Mouse (Mus musculus): ENCODE measurements at regions not wholly inside any gene's neighbourhood (a gene's known extent, or its start where the extent isn't known, plus 50 kb on each side); places are given as distances from the start of the nearest gene placed in this dataset.
"Not testable (repeated sequence)": the region's sequence is repeated elsewhere in the genome, so short reads cannot be mapped to it uniquely, and the experiment has no call there.

DNA sequence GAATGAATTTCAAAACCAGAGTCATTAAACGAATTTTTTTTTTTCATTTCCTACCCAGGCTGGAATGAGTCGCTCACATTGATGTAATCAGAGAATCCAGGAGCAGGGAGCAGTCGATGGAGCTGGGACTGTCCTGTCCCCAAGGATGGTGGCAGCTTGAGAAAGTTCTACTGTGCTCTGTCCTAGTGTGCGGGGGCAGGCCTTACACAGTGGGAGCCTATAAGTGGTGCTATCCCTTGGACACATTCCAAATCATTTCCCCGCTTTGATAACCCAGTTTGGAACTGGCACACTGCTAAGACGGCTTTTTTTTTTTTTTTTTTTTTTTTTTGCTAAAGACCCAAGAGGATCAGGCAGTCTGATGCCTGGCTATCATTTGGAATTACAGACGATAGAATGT, 137.5 kb upstream of the 1700056E22Rik start:
- no peak for ATAC-seq (replicated peaks in 1 of 2; ENCODE audit: insufficient read depth in 1 of 2, low FRiP score in 2 of 2, low TSS enrichment in 1 of 2, low read depth in 1 of 2, poor library complexity in 2 of 2, severe bottlenecking in 2 of 2)

DNA sequence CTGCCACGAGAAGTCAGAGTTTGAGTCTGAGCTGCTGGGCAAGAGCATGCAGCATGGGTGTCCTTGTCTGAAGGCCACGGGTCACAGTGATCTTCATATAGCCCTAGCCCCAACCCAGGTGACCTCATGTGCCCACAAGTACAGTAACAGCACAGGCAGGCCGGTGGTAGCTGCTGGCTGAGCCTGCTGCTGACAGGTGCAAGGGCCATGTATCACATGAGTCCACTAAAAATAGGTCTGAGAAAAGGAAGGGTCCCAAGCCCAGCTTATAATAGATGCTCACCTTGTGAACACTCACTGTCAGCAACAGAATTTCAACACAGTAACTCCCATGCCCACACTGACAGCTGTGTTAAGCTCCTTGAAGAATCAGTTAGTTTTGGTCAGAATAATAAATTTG, 136.8 kb upstream of the 1700056E22Rik start:
- no peak for ATAC-seq (replicated peaks in 1 of 2; ENCODE audit: insufficient read depth in 1 of 2, low FRiP score in 2 of 2, low TSS enrichment in 1 of 2, low read depth in 1 of 2, poor library complexity in 2 of 2, severe bottlenecking in 2 of 2)

DNA sequence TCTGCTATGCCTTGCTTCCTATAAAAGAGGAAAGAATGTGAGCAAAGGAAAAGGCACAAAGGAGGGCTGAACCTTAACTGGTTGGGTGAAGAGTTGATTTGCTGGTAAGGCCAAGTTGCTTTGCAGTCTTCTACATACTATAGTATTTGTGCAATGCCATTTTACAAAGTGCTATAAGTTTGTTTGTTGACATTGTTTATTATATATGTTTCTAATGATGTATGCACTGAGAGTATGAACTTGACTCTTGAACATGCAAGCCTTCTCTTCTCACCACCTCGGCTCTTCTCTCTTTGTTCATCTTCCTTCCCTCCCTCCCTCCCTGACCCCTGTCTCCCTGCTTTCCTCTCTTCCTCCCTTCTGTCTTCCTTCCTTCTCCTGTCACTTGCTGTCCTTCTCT, 135.9 kb upstream of the 1700056E22Rik start:
- no peak for ATAC-seq (replicated peaks in 1 of 2; ENCODE audit: insufficient read depth in 1 of 2, low FRiP score in 2 of 2, low TSS enrichment in 1 of 2, low read depth in 1 of 2, poor library complexity in 2 of 2, severe bottlenecking in 2 of 2)

- ATAC-seq (replicated peaks in 1 of 2; ENCODE audit: insufficient read depth in 1 of 2, low FRiP score in 2 of 2, low TSS enrichment in 1 of 2, low read depth in 1 of 2, poor library complexity in 2 of 2, severe bottlenecking in 2 of 2): no peak
Measured at GRCm38 (mm10) chr1:184169034-184169783, 135.1 kb upstream of the 1700056E22Rik start.

DNA sequence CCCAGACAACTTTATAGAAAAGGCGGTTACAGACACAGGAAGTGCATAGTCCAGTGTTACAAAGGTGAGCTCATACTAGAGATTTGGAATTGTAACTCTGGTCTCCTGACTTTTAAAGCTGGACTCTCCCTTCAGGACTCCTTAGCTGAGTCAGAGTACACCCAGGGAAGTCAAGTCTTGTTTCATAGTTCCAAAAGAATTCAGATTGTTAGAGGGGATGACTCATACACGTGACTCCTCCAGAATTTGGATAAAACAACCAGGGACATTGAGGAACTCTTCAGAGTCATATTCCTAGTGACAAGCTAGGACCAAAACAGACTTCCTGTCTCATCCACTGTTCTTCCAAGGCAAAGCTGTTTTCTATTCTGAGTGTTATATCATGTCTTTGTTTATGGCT, 132.8 kb upstream of the 1700056E22Rik start:
- ATAC-seq (replicated peaks in 1 of 2; ENCODE audit: insufficient read depth in 1 of 2, low FRiP score in 2 of 2, low TSS enrichment in 1 of 2, low read depth in 1 of 2, poor library complexity in 2 of 2, severe bottlenecking in 2 of 2): no peak

DNA sequence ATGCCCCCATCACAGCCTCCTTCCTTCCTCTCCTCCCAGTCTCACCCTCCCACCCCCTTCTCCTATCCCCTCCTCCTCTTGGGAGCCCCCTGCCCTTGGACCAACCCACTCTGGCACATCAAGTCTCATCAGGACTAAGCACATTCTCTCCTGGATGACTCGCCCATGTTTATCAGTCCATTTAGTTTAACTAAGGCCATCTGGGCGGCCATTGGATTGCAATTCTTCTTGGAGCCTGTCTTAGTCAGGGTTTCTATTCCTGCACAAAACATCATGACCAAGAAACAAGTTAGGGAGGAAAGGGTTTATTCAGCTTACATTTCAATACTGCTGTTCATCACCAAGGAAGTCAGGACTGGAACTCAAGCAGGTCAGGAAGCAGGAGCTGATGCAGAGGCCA, 128.4 kb upstream of the 1700056E22Rik start:
- not testable (repeated sequence) for ATAC-seq (replicated peaks in 1 of 2; ENCODE audit: insufficient read depth in 1 of 2, low FRiP score in 2 of 2, low TSS enrichment in 1 of 2, low read depth in 1 of 2, poor library complexity in 2 of 2, severe bottlenecking in 2 of 2)

DNA sequence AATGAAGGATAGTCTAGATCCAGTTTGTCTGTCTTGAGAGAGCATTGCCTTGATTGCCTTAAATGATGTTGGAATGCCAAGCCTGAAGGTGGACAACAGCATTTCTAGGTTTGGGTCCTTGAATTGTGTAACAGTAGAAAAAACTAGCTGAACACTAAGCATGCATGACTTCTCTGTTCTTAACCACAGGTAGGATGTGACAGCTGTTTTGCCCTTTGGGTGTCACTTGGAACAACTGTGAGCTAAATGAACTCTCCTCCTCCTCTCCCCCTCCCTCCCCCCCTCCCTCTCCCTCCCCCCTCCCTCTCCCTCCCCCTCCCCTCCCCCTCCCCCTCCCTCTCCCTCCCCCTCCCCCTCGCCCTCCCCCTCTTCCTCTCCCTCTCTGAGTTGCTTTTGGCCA, 113.6 kb upstream of the 1700056E22Rik start:
- no peak for ATAC-seq (replicated peaks in 1 of 2; ENCODE audit: insufficient read depth in 1 of 2, low FRiP score in 2 of 2, low TSS enrichment in 1 of 2, low read depth in 1 of 2, poor library complexity in 2 of 2, severe bottlenecking in 2 of 2)

- no peak for ATAC-seq (replicated peaks in 1 of 2; ENCODE audit: insufficient read depth in 1 of 2, low FRiP score in 2 of 2, low TSS enrichment in 1 of 2, low read depth in 1 of 2, poor library complexity in 2 of 2, severe bottlenecking in 2 of 2)
Measured at GRCm38 (mm10) chr1:184142974-184143373, 108.9 kb upstream of the 1700056E22Rik start.

- no peak for ATAC-seq (replicated peaks in 1 of 2; ENCODE audit: insufficient read depth in 1 of 2, low FRiP score in 2 of 2, low TSS enrichment in 1 of 2, low read depth in 1 of 2, poor library complexity in 2 of 2, severe bottlenecking in 2 of 2)
Measured at GRCm38 (mm10) chr1:184140486-184140885, 106.4 kb upstream of the 1700056E22Rik start.

- ATAC-seq (replicated peaks in 1 of 2; ENCODE audit: insufficient read depth in 1 of 2, low FRiP score in 2 of 2, low TSS enrichment in 1 of 2, low read depth in 1 of 2, poor library complexity in 2 of 2, severe bottlenecking in 2 of 2): no peak
Measured at GRCm38 (mm10) chr1:184140082-184140481, 106.0 kb upstream of the 1700056E22Rik start.

DNA sequence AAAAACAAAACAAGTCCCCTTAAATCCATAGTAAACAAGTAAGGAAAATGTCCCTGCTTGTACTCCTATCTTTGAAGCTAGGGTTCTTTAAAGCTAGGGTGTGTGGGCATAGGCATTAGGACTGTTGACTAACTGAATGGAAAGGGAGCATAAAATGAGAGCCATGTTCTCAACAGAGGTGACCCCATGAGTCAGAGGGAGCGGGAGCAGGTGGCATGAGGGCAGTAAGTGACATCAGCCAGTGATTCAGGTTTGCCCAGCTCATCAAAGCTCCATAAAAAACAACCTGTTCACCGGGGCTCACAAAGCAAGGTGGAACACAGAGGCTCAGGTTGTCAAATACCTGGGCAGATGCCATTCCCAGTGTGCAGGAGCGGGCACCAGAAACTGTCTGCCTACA, 104.6 kb upstream of the 1700056E22Rik start:
- no peak for ATAC-seq (replicated peaks in 1 of 2; ENCODE audit: insufficient read depth in 1 of 2, low FRiP score in 2 of 2, low TSS enrichment in 1 of 2, low read depth in 1 of 2, poor library complexity in 2 of 2, severe bottlenecking in 2 of 2)

DNA sequence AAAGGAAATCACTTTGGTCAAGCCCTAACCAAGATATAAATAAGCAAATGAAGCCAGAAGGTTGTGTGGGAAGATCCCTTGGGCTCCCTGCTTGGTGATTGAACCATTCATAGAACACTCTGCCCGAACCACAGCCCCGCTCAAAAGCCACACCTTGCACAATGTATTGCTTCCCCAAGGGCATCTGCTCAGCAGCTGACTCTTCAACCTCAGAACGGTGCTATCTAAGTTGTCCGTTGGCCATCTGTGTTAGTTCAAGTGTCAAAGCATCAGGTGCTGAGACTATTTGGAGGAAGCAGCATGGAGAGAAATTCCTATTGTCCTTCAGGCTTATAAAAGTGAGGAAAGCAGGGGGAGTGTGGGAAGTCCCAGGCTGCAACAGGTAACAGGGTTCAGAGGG, 96.8 kb upstream of the 1700056E22Rik start:
- ATAC-seq (replicated peaks in 1 of 2; ENCODE audit: insufficient read depth in 1 of 2, low FRiP score in 2 of 2, low TSS enrichment in 1 of 2, low read depth in 1 of 2, poor library complexity in 2 of 2, severe bottlenecking in 2 of 2): no peak

DNA sequence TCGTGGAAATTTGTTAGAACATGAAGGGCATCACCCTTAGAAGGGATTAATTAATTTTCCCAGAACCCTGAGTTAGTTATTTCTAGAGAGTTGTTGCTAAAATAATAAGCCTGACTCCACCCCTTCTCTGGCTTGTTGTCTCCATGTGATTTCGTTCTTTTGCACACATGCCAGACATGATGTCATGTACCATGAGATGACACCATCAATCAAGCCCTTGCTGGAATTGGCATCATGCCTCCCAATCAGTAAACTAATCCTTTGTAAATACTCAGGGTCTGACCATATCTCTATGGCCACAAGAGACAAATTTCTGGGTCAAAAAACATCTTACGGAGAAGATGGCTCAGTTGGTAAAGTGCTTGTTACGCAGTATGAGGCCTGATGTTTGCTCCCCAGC, 93.2 kb upstream of the 1700056E22Rik start:
- ATAC-seq (replicated peaks in 1 of 2; ENCODE audit: insufficient read depth in 1 of 2, low FRiP score in 2 of 2, low TSS enrichment in 1 of 2, low read depth in 1 of 2, poor library complexity in 2 of 2, severe bottlenecking in 2 of 2): no peak

DNA sequence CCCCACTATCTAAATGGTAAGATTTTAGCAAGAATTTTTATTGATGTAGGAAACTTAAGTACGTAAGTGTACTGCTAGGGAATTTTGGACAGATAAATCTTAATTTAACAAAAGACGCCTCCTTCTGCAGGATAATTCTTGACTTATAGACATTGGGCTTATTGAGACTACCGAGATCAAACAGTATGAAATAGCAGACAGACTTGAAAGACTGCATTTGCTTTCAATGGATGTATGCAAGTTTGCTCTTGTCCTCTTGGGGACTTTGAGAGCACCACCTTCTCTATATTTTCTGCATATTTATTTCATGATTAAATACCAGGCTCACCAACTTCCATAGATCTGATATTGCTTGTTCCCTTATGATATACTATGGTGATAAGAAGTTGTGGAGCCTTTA, 92.8 kb upstream of the 1700056E22Rik start:
- no peak for ATAC-seq (replicated peaks in 1 of 2; ENCODE audit: insufficient read depth in 1 of 2, low FRiP score in 2 of 2, low TSS enrichment in 1 of 2, low read depth in 1 of 2, poor library complexity in 2 of 2, severe bottlenecking in 2 of 2)
